Mouse (Mus musculus) liver, postnatal 0 days (tissue): ENCODE results near the gene Misp.

Experiments
- CTCF ChIP-seq: sonication (generic); IDR thresholded peaks from 2 replicates; pipeline ENCODE4 v1.5.1; 2016; ENCODE audit warnings: antibody characterized with exemption, low read depth
- EP300 ChIP-seq: IDR thresholded peaks from 2 replicates; pipeline ENCODE4 v1.6.1; 2016; ENCODE audit warnings: antibody characterized with exemption, low read depth, mild to moderate bottlenecking

DNA sequence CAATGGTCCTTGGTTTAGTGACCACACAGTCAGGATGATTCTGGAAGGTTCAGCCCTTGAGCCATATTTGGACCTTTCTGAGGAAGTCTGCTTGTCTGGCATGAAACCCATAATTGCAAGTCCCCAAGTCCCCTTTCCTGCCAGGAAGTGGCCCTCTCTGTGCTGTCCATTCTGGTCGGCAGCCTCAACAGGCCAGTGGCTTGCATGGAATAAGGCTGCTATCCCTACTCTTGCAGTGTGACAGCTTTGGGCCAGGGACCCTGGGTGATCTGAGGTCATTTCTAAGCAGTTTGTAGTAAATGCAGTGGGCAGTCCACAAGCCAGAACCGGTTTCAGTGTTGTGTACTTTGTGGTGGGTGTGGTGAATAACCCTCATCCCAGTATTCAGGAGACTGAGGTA lies 17.4 kb downstream of the Misp start:
- TF ChIP-seq CTCF = no peak
- no peak for TF ChIP-seq EP300
